Mouse (Mus musculus) CD4-positive, CD25-positive, alpha-beta regulatory T cell, adult 2 months (primary cell): Measurements from ENCODE around the gene Chpt1.
"Not testable (repeated sequence)": the region's sequence is repeated elsewhere in the genome, so short reads cannot be mapped to it uniquely, and the experiment has no call there.

Experiments used
- DNase-seq: peaks from one replicate; pipeline ENCODE4 v3.0.0-alpha.2; 2012; ENCODE audit warnings: low read depth, low spot score

Gene Chpt1

DNA sequence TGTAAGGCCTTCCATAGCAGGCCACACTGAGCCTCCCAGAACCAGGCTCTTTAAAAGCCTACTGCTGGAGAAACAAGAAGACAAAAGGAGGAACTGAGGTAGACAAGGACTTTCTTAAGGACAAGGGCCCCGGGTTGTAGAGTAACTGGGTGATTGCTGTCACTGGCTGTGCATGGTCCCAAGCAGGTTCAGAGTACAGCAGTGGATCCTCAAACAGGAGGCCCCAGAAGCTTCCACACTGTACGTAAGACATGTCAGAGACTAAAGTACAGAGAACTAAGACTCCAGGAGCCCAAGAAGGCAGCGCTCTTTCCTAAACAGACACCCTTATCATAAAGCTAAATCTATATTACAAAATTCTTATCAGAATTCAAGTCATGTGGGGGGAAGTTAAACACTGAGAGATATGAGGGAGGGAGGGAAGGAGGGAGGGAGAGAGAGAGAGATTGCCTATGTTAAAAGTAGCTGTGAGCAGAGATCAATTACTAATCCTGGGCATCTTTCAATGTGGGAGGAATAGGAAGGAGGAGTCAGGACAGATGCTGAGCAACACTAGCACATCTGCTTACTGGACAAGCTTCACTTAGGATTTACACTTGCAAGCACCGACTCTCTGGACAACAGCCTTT, 8.8 kb downstream of the Chpt1 start:
- DNase-seq: no peak

DNA sequence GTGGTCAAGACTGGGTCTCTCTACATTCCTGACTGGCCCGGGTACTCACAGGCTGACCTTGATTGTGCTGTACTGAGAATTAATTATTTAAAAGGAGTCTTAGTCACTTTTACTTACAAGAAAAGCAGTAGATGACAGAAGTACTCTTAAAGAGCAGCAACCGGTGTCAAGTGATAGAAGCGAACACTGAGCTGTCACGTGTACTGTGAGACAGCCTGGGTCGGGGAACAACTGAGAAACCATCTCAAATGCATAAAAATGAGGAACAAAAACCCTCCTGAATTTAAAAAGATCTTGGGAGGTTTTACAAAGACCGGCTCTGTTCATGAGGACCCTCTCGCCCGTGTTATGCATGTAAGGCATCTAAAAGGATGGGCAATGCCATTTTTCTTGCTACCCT, 11.2 kb downstream of the Chpt1 start:
- no peak for DNase-seq

GRCm38 (mm10) chr10:88491632-88492031, 12.2 kb downstream of the Chpt1 start:
- no peak for DNase-seq

GRCm38 (mm10) chr10:88488629-88489028, 15.2 kb downstream of the Chpt1 start:
- no peak for DNase-seq

DNA sequence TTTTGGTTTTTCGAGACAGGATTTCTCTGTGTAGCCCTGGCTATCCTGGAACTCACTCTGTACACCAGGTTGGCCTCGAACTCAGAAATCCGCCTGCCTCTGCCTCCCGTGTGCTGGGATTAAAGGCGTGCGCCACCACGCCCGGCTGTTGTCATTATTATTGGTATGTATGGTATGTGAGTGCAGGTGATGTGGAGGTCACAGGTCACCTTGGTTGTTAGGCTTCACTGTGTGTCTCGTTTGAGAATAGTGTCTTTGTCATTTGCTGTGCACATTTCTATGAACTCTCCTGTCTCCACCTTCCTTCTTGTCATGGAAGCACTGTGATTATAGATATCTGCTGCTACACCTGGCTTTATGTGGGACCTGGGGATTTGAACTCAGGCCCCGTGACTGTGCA, 21.0 kb downstream of the Chpt1 start:
- DNase-seq: not testable (repeated sequence)

DNA sequence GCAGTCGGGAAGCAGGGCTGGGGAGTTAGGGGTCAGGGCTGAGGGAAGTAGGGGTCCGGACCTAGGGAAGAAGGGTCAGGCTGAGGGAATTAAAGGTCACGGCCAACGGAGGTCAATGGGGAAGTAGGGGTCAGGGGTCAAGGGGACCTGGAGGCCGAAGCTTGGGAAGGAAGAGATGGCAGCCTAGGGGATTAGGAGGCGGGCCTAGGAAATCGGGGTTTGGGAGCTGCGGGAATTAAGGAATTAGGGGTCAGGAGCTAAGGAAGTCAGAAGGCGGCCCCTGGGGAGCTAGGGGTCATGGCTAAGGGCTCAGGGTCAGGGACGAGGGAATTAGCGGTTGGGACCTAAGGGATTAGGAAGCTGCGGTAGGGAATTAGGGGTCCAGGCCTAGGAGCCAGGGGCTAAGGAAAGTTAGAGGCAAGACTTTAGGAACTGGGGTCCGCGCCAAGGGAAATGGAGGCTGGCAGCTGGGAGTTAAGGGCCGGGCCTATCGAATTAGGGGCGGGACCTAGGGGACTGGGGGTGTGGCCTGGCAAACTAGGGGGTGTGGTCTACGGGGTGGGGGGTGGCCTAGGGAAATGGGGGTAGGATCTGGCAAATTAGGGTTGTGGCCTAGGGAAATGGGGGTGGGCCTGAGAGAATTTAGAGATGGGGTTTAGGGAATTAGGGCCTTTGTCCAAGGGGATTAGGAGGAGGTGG, 43.6 kb downstream of the Chpt1 start:
- DNase-seq: no peak

DNA sequence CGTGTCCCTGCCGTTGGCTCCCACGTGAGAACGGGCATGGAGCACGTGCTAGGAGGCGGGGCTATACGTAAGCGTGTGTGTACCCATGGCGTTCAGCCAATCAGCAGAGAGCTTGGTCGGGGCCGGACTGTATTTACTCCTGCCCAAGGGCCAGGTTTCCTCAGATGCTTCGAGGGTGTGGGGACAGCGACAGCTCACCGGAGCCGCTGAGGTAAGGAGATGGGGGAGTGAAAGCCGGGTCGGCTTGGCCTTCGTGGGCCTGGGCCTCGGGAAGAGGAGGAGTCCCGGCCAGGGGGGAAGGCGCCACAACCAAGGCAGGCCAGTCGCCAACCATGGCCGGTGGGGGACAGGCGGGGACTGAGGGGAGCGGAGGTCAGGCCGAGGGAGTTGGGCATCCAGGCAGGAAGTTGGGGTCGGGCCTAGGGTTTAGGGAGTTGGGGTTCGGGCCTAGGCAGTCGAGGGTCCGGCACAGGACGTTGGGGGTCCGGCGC, 44.3 kb downstream of the Chpt1 start, which contains the start of gene Sycp3:
Gene Sycp3, plus strand, starts transcription at position 68 of the 491 bp plus-strand sequence.
- no peak for DNase-seq

DNA sequence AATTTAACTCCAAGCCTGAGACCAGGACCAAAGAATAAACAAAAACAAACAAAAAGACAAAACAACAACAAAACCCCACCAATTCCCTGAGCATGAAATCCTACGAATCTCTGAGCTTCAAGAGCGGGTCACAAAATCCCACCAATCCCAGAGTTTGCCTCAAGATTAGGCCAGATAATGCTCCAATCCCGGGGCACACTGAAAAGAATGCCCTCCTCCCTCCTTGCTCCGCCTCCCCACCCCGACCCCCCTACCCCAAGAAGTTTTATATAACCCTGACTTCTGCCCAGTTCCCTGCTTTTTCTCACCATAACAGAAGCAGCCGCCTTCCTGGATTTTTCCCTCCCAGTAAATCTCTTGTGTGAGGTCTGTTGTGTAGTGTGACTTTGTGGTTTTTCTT, 46.1 kb downstream of the Chpt1 start:
- no peak for DNase-seq

DNA sequence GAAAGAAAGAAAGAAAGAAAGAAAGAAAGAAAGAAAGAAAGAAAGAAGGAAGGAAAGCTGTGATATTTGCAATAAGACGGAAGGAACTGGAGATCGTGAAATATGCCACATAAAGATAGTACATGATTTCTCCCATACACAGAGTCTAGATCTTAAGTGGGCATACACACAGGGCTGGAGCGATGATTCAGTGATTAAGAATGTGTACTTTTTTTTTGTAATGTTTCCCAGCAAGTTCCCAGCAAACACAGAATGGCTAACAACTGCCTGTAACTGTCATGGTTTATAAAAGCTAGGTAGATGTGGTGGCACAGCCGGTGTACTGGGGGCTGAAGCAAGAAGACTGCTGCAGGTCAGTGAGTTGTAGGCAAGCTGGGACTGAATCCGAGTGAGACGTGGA, 51.9 kb downstream of the Chpt1 start:
- no peak for DNase-seq

- DNase-seq: no peak
Measured at GRCm38 (mm10) chr10:88451221-88451620, 52.7 kb downstream of the Chpt1 start.

- no peak for DNase-seq
Measured at GRCm38 (mm10) chr10:88441224-88441623, 62.6 kb downstream of the Chpt1 start.

GRCm38 (mm10) chr10:88427998-88428397, 75.9 kb downstream of the Chpt1 start:
- no peak for DNase-seq

GRCm38 (mm10) chr10:88426896-88427295, 77.0 kb downstream of the Chpt1 start:
- no peak for DNase-seq

GRCm38 (mm10) chr10:88426158-88426816, 77.6 kb downstream of the Chpt1 start:
- DNase-seq: peak; percentile 85

- DNase-seq: peak; percentile 50
Measured at GRCm38 (mm10) chr10:88420655-88421435, 83.0 kb downstream of the Chpt1 start.

GRCm38 (mm10) chr10:88420141-88420541, 83.7 kb downstream of the Chpt1 start:
- DNase-seq: no peak

GRCm38 (mm10) chr10:88417686-88418085, 86.2 kb downstream of the Chpt1 start:
- no peak for DNase-seq

DNA sequence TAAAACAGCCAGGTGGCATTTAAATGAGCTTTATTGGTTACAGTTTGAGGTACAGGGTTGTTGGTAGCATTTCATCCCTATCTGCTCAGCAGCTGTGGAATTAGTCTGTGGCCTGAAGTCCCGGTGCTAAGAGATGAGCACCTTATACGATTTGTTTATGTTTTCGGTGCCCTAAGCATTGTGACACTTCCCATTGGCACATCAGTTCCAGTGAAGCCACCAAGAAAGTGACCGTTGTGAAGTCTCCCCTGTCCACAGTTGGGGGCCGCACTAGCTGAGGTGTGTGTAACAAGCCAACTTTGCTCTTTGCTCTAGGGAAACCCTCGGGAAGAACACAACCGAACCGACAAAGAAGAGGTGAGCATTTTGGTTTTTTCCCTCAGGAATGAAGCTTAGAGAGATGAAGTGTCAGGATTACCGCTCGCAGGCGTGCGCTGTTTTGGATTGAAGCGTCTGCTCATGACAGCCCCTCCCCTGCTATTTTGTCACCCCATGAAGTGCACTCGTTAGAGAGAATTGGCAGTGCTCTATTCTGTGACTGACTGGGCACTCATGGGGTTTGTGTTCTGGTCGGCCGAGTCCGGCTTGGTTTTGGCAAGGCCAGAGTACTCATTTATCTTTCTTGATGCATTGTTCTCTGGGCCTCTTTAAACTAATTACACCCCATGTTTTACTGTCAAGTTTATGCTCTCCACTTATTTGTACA, 91.4 kb downstream of the Chpt1 start:
- no peak for DNase-seq

DNA sequence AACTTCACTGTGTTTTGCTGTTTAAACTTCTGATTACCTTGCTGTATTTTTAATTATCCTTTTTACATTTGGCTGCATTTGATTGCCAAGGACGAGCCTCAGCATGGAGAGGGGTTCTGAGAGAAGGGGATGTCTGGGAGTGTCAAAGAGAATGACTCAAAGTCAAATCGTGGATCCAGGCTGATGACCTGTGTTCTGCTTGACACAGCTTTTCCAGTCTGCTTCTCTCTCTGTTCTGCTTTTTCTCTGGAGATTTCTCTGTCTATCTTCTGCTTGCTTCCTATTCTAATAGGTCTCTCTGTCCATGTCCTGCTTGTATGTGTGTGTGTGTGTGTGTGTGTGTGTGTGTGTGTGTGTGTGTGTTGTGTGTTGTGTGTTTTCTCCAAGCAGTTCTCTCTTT, 94.1 kb downstream of the Chpt1 start:
- no peak for DNase-seq

GRCm38 (mm10) chr10:88407875-88408631, 95.8 kb downstream of the Chpt1 start:
- DNase-seq: no peak
